Comparison of ENCODE assay signal across 18 mouse cellular contexts in the genomic region with DNA sequence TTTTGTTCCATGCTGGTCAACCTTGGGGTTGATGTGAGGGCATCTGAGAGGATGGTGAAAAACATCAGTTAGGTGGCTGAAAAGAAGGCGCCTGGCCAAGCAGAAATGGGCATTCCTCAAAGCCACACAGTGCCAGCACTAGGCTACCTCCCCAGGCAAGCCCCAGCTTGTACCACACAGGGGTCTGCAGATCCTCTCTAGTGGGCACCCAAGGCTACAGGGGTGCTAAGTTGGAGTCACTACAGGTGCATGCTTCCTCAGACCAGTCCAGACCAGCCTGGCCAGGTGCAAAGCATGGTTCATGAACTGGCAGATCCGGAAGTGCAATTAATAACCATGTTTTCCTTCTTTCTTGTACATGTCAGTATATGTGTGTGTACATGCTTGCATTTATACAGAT.
DNase-seq lines count a peak whose midpoint lies in the region; ATAC-seq lines count a peak whose summit lies in the region.
"Had no signal": no experiment of that assay in that cellular context is flagged by ENCODE, and none has a peak within 500 bp of the region (broad histone marks: within the 10 kb centered on the region; RNA-seq: fewer than 3 reads in every experiment).

No protein-coding gene starts in this region.

- no peaks in the 10 kb centered on the region for H3K4me1 ChIP-seq in forebrain, embryonic 13.5 days
- H3K4me1 ChIP-seq in forebrain, embryonic 12.5 days: no peaks in the 10 kb centered on the region
- no peaks in the 10 kb centered on the region for H3K4me1 ChIP-seq in heart, embryonic 10.5 days
- H3K4me1 ChIP-seq: embryonic facial prominence, embryonic 13.5 days; embryonic facial prominence, embryonic 15.5 days; forebrain, embryonic 10.5 days had no signal

- no peak overlapping the region for H3K4me2 ChIP-seq in forebrain, embryonic 13.5 days
- no peak overlapping the region for H3K4me2 ChIP-seq in forebrain, embryonic 12.5 days
- H3K4me2 ChIP-seq: embryonic facial prominence, embryonic 13.5 days; embryonic facial prominence, embryonic 15.5 days had no signal

- no peak overlapping the region for H3K4me3 ChIP-seq in forebrain, embryonic 13.5 days
- H3K4me3 ChIP-seq in forebrain, embryonic 12.5 days (replicated peaks): no peak overlapping the region
- H3K4me3 ChIP-seq in heart, embryonic 10.5 days: no peak overlapping the region
- H3K4me3 ChIP-seq: embryonic facial prominence, embryonic 13.5 days; embryonic facial prominence, embryonic 15.5 days; erythroblast, embryonic 14.5 days; forebrain, embryonic 10.5 days had no signal

- H3K27ac ChIP-seq in forebrain, embryonic 13.5 days: no peak overlapping the region
- H3K27ac ChIP-seq in forebrain, embryonic 12.5 days: no peak overlapping the region
- no peak overlapping the region for H3K27ac ChIP-seq in heart, embryonic 10.5 days
- H3K27ac ChIP-seq: embryonic facial prominence, embryonic 13.5 days; embryonic facial prominence, embryonic 15.5 days; forebrain, embryonic 10.5 days had no signal

- H3K27me3 ChIP-seq in forebrain, embryonic 13.5 days: peaks cover 3% of the 10 kb centered on the region; the same call in 1 of the 2 replicates
- no peaks in the 10 kb centered on the region for H3K27me3 ChIP-seq in forebrain, embryonic 12.5 days
- no peaks in the 10 kb centered on the region for H3K27me3 ChIP-seq in heart, embryonic 10.5 days (ENCODE audit: insufficient read depth, poor library complexity, severe bottlenecking)
- H3K27me3 ChIP-seq: embryonic facial prominence, embryonic 13.5 days; embryonic facial prominence, embryonic 15.5 days had no signal

- no peaks in the 10 kb centered on the region for H3K36me3 ChIP-seq in forebrain, embryonic 13.5 days (ENCODE audit: poor library complexity, severe bottlenecking)
- H3K36me3 ChIP-seq in forebrain, embryonic 12.5 days (replicated peaks): no peaks in the 10 kb centered on the region
- H3K36me3 ChIP-seq in heart, embryonic 10.5 days: no peaks in the 10 kb centered on the region
- H3K36me3 ChIP-seq: embryonic facial prominence, embryonic 13.5 days; embryonic facial prominence, embryonic 15.5 days; forebrain, embryonic 10.5 days had no signal

- WGBS in forebrain, embryonic 13.5 days: 97% methylated on average over 2 of the region's 2 CpGs
- 87% methylated on average over 2 of the region's 2 CpGs for WGBS in forebrain, embryonic 12.5 days
- WGBS in heart, embryonic 10.5 days: 79% methylated on average over 2 of the region's 2 CpGs

- H3K9ac ChIP-seq in forebrain, embryonic 13.5 days: no peak overlapping the region
- H3K9ac ChIP-seq in forebrain, embryonic 12.5 days: no peak overlapping the region
- H3K9ac ChIP-seq: embryonic facial prominence, embryonic 13.5 days; embryonic facial prominence, embryonic 15.5 days had no signal

- H3K9me3 ChIP-seq in forebrain, embryonic 13.5 days (replicated peaks): no peaks in the 10 kb centered on the region
- H3K9me3 ChIP-seq in forebrain, embryonic 12.5 days: no peaks in the 10 kb centered on the region
- no peaks in the 10 kb centered on the region for H3K9me3 ChIP-seq in heart, embryonic 10.5 days
- H3K9me3 ChIP-seq: embryonic facial prominence, embryonic 13.5 days; embryonic facial prominence, embryonic 15.5 days; forebrain, embryonic 10.5 days had no signal

- DNase-seq in heart, embryonic 10.5 days (ENCODE audit: low spot score): peak; percentile 59
- DNase-seq in heart, adult 18-20 months: no peak
- DNase-seq: adrenal gland, adult 2 months; adrenal gland, postnatal 10 days; adrenal gland, postnatal 25 days; cerebellum, adult 11 months; cerebellum, adult 18-20 months; cerebellum, adult 8-10 months; cerebellum, adult 9-11 months; cerebellum, postnatal 14 days; cerebellum, postnatal 36 days; embryo, embryonic 11 days had no signal

- 0 out of 2 replicates have a peak, but pooled peaks have one; percentile 25 for ATAC-seq in forebrain, embryonic 13.5 days
- ATAC-seq in forebrain, embryonic 12.5 days (ENCODE audit: low FRiP score): no peak
